Mouse (Mus musculus): ENCODE results near the gene Wnk3. TPM values are rescaled to one million over a fixed set of nuclear protein-coding genes. Genes with fewer than 3 reads are reported as not detected.
A peak's percentile ranks its signal among the peaks of the same experiment; 100 is the strongest.
"Not testable (repeated sequence)": the region's sequence is repeated elsewhere in the genome, so short reads cannot be mapped to it uniquely, and the experiment has no call there.

Wnk3 gene
- total RNA-seq (2015) (not detected in 2 replicates), total RNA-seq (2017) (0.16 TPM in 1 of 2 replicates, not detected in the other)

DNA sequence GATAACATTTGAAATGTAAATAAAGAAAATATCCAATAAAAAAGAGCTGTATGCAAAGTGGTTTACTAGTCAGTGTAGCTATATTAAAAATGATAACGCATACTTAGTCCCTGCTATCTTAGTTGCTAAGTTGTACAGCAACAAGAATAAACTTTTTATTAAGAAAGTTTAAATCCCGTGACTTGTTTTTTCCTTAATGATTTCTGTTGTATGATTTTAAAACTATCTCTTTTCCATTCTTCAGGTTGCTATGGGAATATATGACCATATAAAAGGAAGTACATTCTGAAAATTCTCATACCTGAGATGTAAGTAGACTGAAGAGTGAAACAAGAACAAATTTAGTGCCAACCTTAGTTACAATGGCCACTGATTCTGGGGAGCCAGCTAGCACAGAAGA is at the start of gene Wnk3:
TSS of gene Wnk3 (plus strand) at position 301 of the 400 bp plus-strand sequence.
- no peak for ATAC-seq (ENCODE audit: poor library complexity, severe bottlenecking)

DNA sequence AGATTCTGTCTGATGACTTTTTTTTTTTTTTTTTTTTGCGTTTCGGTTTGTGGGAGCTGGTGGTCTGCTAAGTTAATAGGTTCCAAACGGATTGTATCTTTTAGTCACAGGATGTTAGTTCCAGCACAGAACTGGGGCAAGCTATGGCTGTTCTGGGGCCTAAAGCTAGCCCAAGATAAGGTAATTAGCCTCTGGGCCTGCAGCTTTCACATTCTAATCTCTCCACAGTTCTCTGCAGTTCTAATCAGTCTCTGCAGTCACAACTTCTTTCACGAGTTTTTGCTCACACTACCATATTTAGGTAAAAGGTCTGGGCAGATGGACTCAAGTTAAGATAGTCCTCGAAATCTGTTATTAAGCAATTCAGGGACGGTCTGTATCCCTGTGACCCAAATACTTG is 39.5 kb upstream of the Wnk3 start:
- no peak for ATAC-seq (ENCODE audit: poor library complexity, severe bottlenecking)

GRCm38 (mm10) chrX:151168438-151169131 is 29.3 kb upstream of the Wnk3 start:
- no peak for ATAC-seq (ENCODE audit: poor library complexity, severe bottlenecking)

DNA sequence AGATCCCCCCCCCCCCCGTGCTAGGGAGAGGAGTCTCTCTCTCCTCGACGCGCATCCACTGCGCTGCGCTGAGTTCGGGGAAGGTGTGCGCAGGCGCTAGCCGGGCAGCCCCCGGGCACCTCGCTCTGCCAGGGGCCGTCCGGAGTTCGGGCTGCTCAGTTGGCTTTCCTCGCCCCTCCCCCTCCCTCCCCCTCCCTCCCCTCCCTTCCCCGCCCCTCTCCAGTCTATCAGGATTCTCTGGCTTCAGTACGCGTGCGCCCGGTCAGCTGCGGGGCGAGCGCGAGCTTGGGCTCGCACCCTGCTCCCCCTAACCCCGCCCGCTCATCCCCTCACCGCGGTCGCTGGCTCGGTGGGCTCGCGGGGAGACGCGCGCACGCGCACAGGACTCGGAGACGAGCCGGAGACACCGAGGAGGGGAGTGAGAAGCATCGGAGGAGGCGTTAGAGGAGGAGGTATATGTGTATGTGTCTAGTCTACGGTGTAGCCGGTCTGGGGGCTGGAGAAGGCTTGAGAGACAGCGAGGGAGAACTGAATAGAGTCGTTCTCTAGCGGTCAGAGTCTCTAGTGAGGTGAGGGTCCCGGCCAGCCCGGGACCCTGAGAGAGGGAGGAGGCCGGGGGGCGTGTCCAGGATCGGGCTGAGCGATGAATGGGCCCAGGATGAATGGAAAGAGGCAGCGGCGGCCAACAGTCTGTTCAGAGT is 28.5 kb upstream of the Wnk3 start:
- no peak for ATAC-seq (ENCODE audit: poor library complexity, severe bottlenecking)

DNA sequence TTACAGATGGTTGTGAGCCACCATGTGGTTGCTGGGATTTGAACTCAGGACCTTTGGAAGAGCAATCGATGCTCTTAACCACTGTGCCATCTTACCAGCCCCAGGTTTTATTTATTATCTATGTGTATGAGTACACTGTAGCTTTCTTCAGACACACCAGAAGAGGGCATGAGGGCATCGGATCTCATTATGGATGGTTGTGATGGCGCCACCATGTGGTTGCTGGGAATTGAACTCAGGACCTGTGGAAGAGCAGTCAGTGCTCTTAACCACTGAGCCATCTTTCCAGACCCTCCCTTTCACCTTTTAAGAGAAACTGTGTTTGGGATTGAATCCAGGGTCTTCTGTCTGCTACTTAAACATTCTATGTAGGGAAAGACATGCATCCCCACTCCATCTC is 24.7 kb upstream of the Wnk3 start:
- ATAC-seq (ENCODE audit: poor library complexity, severe bottlenecking): not testable (repeated sequence)

- no peak for ATAC-seq (ENCODE audit: poor library complexity, severe bottlenecking)
Measured at GRCm38 (mm10) chrX:151298329-151298728, 100.5 kb downstream of the Wnk3 start.

GRCm38 (mm10) chrX:151313732-151314131 is 115.9 kb downstream of the Wnk3 start:
- no peak for ATAC-seq (ENCODE audit: poor library complexity, severe bottlenecking)

DNA sequence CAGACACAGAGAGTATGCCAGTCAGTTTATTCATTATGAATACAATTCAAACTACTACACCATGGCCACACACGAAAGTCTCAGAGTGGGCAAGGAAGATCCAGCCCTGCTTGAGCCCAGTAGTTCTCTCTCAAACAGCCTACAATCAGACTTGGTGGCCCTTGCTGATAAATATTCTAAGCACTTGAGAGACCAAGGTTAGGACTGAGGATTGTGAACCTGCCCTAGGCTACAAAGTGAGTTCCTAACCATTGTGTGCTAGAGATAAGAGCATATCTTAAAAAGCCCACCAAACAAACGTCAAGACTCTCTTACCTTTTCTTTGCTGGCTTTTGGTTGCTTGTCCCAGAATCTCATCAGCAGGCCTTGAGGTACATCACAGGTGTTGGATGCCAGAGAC is 135.7 kb downstream of the Wnk3 start:
- ATAC-seq (ENCODE audit: poor library complexity, severe bottlenecking): no peak

DNA sequence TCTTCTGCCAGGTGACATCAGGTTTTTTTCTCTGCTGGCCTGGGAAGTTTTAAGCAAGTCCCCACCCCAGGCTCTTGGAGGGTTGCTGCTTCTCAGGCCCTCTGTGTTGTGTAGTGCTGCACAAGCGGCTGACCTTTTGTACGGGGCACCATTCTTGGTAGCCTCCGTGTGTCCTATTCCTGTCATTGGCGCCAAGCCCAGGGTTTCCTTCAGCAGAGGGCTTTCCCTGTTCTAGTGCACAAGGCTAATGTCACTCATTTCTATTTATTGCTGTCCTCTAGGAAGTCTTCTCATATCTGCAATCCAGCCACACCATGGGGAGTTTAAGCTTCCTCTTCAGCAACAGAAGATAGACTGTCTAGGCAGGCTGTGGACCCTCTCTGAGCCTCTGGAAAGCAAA is 139.9 kb downstream of the Wnk3 start:
- ATAC-seq (ENCODE audit: poor library complexity, severe bottlenecking): no peak

- peak; percentile 89 for ATAC-seq (ENCODE audit: poor library complexity, severe bottlenecking)
Measured at GRCm38 (mm10) chrX:151343761-151344500, 146.1 kb downstream of the Wnk3 start, which contains the start of gene Fam120c. Gene Fam120c, plus strand, starts transcription at chrX:151344175.

DNA sequence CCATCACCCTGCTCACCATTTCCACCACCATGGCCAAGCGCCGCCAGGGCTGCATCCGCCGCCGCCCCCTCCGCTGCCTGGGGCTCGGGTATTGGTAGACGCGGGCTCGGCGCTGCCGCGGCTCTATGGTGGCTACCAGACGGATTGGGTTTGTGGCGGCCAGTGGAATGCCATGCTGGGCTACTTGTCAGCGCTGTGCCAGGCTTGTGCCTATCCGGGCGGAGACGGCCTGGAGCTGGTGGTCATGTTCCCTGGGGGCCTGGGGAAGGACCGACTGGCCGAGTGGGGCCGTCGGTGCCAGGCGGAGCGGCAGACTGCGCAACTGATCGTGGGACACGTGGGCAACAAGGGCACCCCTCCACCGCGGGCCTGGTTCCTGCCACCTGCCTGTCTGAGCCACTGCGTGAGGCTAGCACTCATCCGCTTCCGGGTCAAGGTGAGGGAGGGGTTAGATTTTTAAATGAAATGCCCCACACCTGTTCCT is 146.7 kb downstream of the Wnk3 start:
- ATAC-seq (ENCODE audit: poor library complexity, severe bottlenecking): peak; percentile 73

DNA sequence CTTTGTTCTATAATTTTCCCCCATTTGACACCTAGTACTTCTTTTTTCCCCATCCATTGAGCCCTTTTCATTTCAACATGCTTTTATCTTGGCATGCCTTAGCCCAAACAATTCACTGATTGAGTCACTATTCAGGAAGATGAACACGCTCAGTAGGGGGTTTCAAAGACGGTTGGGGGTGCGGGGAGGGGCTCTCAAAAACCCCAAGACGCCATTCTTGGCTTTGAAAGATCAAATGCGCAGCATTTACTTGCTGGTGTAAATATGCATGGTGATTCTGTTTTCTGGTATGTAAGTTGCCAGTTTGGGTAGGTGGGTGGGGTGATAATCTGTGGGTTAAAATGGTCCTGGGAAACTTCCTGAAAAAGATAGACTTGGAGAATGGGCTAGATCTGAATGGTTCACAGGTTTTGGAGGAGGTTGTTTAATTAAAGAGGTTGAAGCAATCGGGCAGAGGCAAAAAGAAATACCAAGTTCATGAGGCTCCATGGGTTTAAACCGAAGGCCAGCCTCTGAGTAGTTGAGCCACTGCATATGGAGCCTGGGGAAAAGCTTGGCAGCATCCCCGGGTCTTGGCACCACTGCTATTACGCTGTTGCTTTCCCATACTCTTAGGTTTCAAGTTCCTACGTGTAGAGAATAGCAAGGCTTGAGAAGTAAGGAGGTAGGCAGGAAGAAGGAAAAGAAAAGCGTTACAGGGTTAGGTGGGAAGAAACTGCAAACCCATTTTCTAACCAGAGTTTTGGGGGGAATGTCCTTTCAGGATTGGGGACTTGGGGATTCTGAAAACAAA is 147.7 kb downstream of the Wnk3 start:
- ATAC-seq (ENCODE audit: poor library complexity, severe bottlenecking): no peak

- no peak for ATAC-seq (ENCODE audit: poor library complexity, severe bottlenecking)
Measured at GRCm38 (mm10) chrX:151347278-151347677, 149.4 kb downstream of the Wnk3 start.

GRCm38 (mm10) chrX:151349322-151349721 is 151.4 kb downstream of the Wnk3 start:
- ATAC-seq (ENCODE audit: poor library complexity, severe bottlenecking): no peak

Other genes starting within 250 kb of the Wnk3 start
- gene Gnl3l, start 180.8 kb upstream of the Wnk3 start, total RNA-seq (2015): 15.4 and 23.5 TPM in 2 replicates
- gene Gnl3l, start 180.8 kb upstream of the Wnk3 start, total RNA-seq (2017): 24.5 and 26.8 TPM in 2 replicates
- gene Fgd1, start 151.9 kb upstream of the Wnk3 start, total RNA-seq (2015): 0.83 and 1.2 TPM in 2 replicates
- gene Fgd1, start 151.9 kb upstream of the Wnk3 start, total RNA-seq (2017): 0.73 and 1.2 TPM in 2 replicates
- 9.5 and 10.1 TPM in 2 replicates for gene Tsr2, start 101.5 kb upstream of the Wnk3 start, total RNA-seq (2015)
- 11.0 and 13.9 TPM in 2 replicates for gene Tsr2, start 101.5 kb upstream of the Wnk3 start, total RNA-seq (2017)
- 0.73 and 0.76 TPM in 2 replicates for gene Fam120c, start 146.1 kb downstream of the Wnk3 start, total RNA-seq (2015)
- 0.48 and 1.2 TPM in 2 replicates for gene Fam120c, start 146.1 kb downstream of the Wnk3 start, total RNA-seq (2017)

Data from megakaryocyte, adult 5-6 weeks (primary cell).